Mouse (Mus musculus) liver (tissue): ENCODE data around the gene Slc38a2.

Experiments
- DNase-seq: peaks from one replicate; pipeline ENCODE4 v3.0.0-alpha.2; 2020; ENCODE audit warnings: mixed read lengths

Slc38a2 gene

GRCm38 (mm10) chr15:96657576-96658274, 41.8 kb downstream of the Slc38a2 start:
- no peak for DNase-seq

GRCm38 (mm10) chr15:96655514-96655913, 44.0 kb downstream of the Slc38a2 start:
- DNase-seq: no peak

GRCm38 (mm10) chr15:96654714-96655113, 44.8 kb downstream of the Slc38a2 start:
- peak; percentile 47 for DNase-seq

- no peak for DNase-seq
Observed at GRCm38 (mm10) chr15:96653011-96653410, 46.5 kb downstream of the Slc38a2 start.

- DNase-seq: no peak
Observed at GRCm38 (mm10) chr15:96652531-96652930, 47.0 kb downstream of the Slc38a2 start.

GRCm38 (mm10) chr15:96647376-96647775, 52.2 kb downstream of the Slc38a2 start:
- DNase-seq: peak; percentile 54

GRCm38 (mm10) chr15:96642436-96643405, 56.8 kb downstream of the Slc38a2 start, which contains the start of gene Slc38a1:
TSS of gene Slc38a1 (minus strand) at chr15:96642913.
- peak; percentile 66 for DNase-seq

- peak; percentile 24 for DNase-seq
Observed at GRCm38 (mm10) chr15:96641821-96642435, 57.6 kb downstream of the Slc38a2 start.

- DNase-seq: peak; percentile 63
Observed at GRCm38 (mm10) chr15:96641111-96641820, 58.3 kb downstream of the Slc38a2 start.

- DNase-seq: peak; percentile 46
Observed at GRCm38 (mm10) chr15:96640291-96640985, 59.1 kb downstream of the Slc38a2 start.

- DNase-seq: no peak
Observed at GRCm38 (mm10) chr15:96639630-96640029, 59.9 kb downstream of the Slc38a2 start.

GRCm38 (mm10) chr15:96638656-96639055, 60.9 kb downstream of the Slc38a2 start:
- no peak for DNase-seq

- peak; percentile 18 for DNase-seq
Observed at GRCm38 (mm10) chr15:96638173-96638572, 61.4 kb downstream of the Slc38a2 start.
